Mouse (Mus musculus) layer of hippocampus, postnatal 10 days (tissue): ENCODE results near the gene Gm20441. TPM values are rescaled to one million over a fixed set of nuclear protein-coding genes. Genes with fewer than 3 reads are reported as not detected.

Experiments used
- DNase-seq, 2 experiments: peaks; one replicate each; pipeline ENCODE4 v3.0.0; 2021; ENCODE audit warnings: low spot score in 2 of 2
- long read RNA-seq: library from polyadenylated mRNA; stranded (forward); transcript quantifications from one replicate; pipeline ENCODE4 v2.0.0, GENCODE M21; 2023
- total RNA-seq, 2 experiments: library from RNA; stranded (reverse); gene quantifications; 2 replicates each; pipeline ENCODE4 v1.2.3; 2021

Gm20441 gene
- not detected for total RNA-seq
- long read RNA-seq = 0 reads

- DNase-seq = peak in 1 of 2 experiments; percentile 23
These were observed at the start of gene Gm20441, which contains the start of gene Gstt3 for GRCm38 (mm10) chr10:75780769-75781578. Gene Gm20441, minus strand, starts transcription at chr10:75780954. Gene Gstt3, minus strand, starts transcription at chr10:75781414.

DNA sequence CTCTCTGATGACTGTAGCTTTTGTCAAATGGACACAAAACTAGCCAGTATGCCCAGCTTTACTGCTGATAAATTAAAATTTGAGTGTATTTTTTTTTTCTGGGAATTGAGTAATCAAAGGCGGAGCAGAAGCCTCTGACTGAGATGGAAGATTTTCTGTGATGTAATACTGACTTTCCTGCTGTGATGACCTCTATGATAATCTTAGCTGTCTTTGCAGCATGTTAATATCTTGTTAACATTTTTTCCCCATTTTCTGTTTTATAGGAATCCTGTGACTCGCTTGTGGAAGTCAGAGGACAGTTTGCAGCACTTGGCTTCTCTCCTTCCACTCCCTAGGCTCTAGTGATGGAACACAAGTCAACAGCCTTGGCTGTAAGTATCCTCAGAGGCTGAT, 49.5 kb upstream of the Gm20441 start:
- no peak for DNase-seq

GRCm38 (mm10) chr10:75829529-75830274, 48.9 kb upstream of the Gm20441 start:
- no peak for DNase-seq

- peak; percentile 46 to 64 for DNase-seq
These were observed 47.8 kb upstream of the Gm20441 start for GRCm38 (mm10) chr10:75828500-75828931.

GRCm38 (mm10) chr10:75827668-75828360, 47.1 kb upstream of the Gm20441 start:
- DNase-seq = peak in 1 of 2 experiments; percentile 44

DNA sequence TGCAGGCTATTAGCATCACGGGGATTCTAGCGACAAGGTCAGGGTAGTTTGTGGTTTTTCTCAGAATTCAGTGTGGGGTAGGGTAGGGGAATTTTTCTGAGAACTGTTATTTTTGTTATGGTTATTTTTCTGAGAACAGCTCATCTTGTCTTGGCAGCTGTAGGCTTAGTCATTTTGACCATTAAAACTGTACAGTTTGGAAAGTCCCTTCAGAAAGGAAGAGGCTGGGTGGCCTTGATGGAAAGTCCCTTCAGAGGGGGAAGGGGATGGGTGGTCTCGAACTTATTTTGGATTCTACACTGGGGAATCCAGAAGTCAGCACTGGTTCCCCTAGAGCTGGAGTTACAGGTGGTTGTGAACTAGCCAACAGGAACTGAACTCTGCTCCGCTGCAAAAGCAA, 43.8 kb upstream of the Gm20441 start:
- no peak for DNase-seq

- DNase-seq = no peak
These were observed 43.0 kb upstream of the Gm20441 start for GRCm38 (mm10) chr10:75823782-75824181.

- DNase-seq = no peak
These were observed 41.7 kb upstream of the Gm20441 start, which contains the start of gene Gstt4 for GRCm38 (mm10) chr10:75822443-75822842. Gene Gstt4, minus strand, starts transcription at chr10:75822543.

GRCm38 (mm10) chr10:75819882-75820281, 39.1 kb upstream of the Gm20441 start:
- DNase-seq = no peak

DNA sequence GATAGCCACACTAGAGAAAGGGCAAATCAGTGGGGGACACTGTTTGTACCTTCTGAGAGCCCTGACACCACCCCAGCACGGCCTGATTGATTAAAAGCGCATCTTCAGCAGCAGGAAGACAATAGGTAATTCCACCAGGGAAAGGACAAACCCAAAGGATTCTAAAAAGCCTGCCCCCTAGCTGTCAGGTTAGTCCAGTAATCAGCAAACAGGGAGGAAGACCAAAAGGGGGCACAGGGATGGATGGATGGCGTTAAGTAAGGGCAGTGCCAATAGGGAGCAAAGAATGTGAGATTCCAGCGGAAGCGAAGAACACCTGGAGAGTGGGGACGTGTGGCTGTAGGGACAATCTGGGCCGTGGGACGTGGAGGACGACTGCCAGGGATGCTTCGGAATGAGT, 37.9 kb upstream of the Gm20441 start:
- DNase-seq = no peak

- no peak for DNase-seq
These were observed 23.5 kb upstream of the Gm20441 start for GRCm38 (mm10) chr10:75804217-75804616.

DNA sequence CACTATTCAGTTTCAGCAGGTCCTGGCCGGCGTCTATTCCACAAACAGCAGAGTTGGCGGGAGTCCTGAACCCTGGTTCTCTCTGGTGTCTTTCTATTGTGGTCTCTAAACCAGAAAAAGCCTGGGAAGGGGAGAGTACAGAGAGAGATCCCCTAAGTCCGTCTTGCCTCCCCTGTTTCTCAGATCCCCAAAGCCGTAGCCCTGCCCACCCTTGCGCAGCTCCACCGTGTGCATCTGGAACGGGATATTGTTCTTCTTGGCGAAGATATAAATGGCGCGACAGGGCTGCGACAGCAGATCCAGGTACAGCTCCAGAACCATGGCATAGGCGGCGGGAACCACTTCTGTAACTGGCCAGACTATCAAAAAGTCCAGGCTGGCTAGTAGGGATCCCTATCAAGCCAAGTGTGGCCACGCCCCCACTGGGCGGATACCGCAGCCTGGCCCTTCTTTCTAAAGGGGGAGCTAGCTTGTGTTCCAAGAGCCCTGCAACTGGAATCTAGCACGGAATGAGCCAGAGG, 17.5 kb upstream of the Gm20441 start, which contains the start of gene Gstt1:
Gstt1 (minus strand) TSS at position 409 of the 521 bp plus-strand sequence.
- DNase-seq = peak; percentile 21 to 38

DNA sequence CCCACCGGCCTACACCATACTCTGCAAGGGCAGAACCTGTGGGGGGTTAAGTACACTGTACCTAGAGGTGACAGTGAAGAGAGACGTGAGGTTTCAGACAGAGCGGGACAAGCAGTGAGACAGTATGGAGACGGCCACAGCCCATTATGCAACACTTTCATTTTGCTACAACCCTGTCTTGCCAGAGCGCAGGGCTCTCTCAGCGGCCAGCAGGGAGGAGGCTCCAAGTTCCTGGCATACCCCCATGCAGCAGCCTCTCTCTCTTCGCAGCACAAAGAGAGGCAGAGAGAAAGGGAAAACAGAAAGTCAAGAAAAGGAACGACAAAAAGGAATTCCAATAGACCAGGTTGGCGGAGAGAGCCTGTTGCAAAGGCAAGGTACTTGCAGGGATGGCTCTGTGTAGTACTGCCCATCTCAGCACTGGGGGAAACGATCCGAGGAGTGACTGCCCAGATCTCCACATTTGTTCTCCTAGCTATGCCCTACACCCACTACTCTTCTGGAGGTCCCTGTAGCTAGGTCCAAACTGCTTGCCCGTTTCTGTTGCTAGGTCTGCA, 16.9 kb upstream of the Gm20441 start:
- DNase-seq = peak; percentile 24 to 49

GRCm38 (mm10) chr10:75796731-75797516, 16.2 kb upstream of the Gm20441 start:
- no peak for DNase-seq

GRCm38 (mm10) chr10:75794880-75795279, 14.1 kb upstream of the Gm20441 start:
- no peak for DNase-seq

- no peak for DNase-seq
These were observed 10.0 kb upstream of the Gm20441 start for GRCm38 (mm10) chr10:75790773-75791172.

GRCm38 (mm10) chr10:75789841-75790240, 9.1 kb upstream of the Gm20441 start:
- DNase-seq = no peak

DNA sequence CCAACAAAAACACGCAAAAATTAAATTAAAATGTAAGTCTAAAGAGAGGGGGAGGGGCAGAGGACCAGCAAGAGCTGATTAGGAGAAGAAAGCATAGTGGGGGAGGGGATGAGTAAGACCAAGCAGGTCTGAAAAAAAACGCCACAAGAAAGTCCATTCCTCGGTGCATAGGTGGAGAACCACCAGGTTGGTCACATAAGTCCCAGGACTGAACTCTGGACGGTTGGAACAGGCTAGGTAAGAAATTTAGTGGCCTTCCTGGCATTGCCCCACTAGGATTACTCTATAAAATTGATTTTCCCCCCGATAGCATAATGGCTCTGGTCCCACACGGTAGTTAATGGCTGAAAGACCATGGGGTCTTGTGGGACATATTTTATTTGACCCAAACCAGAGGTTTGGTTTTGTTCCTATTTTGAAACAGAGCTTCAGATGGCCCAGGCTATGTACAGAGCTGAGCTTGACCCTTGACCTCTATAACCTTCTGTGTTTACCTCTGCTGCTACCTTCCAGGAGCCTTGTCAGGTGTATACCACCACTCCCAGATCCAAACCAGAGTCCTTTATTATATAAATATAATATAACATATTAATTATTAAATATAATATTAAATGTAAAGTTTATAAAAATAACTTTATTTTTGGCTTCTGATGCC, 8.5 kb upstream of the Gm20441 start:
- no peak for DNase-seq

DNA sequence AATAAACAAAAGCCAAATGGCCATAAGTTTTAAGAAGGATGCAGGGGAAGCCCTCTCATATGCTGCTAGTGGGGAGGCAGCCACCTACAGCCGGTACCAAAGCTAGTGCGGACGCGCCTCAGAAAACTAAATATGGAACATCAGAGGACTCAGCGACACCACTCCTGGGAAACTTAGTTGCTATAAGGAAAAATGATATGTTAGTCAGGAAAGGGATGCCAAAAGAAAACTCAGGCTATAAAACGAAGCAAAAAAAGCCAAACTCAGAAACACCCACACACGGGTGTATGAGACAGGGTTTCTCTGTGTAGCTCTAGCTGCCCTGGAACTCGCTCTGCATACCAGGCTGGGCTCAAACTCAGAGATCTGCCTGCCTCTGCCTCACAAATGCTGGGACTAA, 7.5 kb upstream of the Gm20441 start:
- no peak for DNase-seq

- DNase-seq = no peak
These were observed 4.7 kb upstream of the Gm20441 start for GRCm38 (mm10) chr10:75785442-75785841.
